Mouse (Mus musculus) ES-Bruce4 (cell line): ENCODE results near the gene Lcmt1.

ENCODE experiments used
- CTCF ChIP-seq: IDR thresholded peaks from one replicate; pipeline ENCODE4 v1.8.1; 2011; ENCODE audit warnings: low read depth, low read length
- EP300 ChIP-seq: IDR thresholded peaks from 2 replicates; pipeline ENCODE4 v1.6.1; 2011; ENCODE audit warnings: low read depth, low read length; ENCODE audit not compliant: insufficient read depth
- POLR2A ChIP-seq: IDR thresholded peaks from one replicate; pipeline ENCODE4 v1.8.1; 2011; ENCODE audit warnings: low read length; ENCODE audit not compliant: insufficient read depth

DNA sequence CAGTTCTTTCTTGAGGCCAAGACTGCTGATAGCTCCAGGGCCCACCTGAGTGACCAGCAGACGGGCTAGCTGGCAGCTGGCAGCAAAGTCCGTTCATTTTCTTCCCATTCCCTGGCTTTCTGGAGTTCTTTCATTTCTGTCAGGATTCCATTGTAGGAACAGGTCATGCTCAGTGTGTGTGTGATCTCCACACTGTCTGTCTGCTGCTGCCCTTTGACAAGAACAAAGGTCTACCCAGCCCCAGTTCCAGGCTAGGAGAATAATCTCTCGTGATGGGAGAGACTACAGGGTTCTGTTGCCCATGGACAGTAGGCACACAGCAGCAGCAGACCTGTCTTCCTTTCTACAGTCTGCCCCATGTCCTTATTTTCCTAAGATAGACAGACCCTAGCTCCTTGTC lies 48.1 kb downstream of the Lcmt1 start:
- TF ChIP-seq POLR2A: no peak
- TF ChIP-seq EP300: no peak
- no peak for TF ChIP-seq CTCF
